Mouse (Mus musculus) embryo, embryonic 11 days (tissue): Measurements from ENCODE around the gene Cmtm8.

Source experiments
- DNase-seq: peaks from one replicate; pipeline ENCODE4 v3.0.0-alpha.2; 2015

Cmtm8 gene

GRCm38 (mm10) chr9:114781526-114782212 is 62.3 kb downstream of the Cmtm8 start, which contains the start of gene Cmtm7:
Cmtm7 (minus strand) TSS chr9:114781856.
- peak; percentile 89 for DNase-seq

- peak; percentile 72 for DNase-seq
These were observed 63.0 kb downstream of the Cmtm8 start for GRCm38 (mm10) chr9:114780746-114781525.

GRCm38 (mm10) chr9:114779984-114780745 is 63.8 kb downstream of the Cmtm8 start:
- peak; percentile 37 for DNase-seq

GRCm38 (mm10) chr9:114778877-114779276 is 65.1 kb downstream of the Cmtm8 start:
- no peak for DNase-seq

- DNase-seq: no peak
These were observed 65.9 kb downstream of the Cmtm8 start for GRCm38 (mm10) chr9:114778047-114778390.

- DNase-seq: no peak
These were observed 66.5 kb downstream of the Cmtm8 start for GRCm38 (mm10) chr9:114777178-114778046.

GRCm38 (mm10) chr9:114776361-114776760 is 67.6 kb downstream of the Cmtm8 start:
- DNase-seq: no peak

- no peak for DNase-seq
These were observed 68.7 kb downstream of the Cmtm8 start for GRCm38 (mm10) chr9:114775272-114775671.

- DNase-seq: no peak
These were observed 69.3 kb downstream of the Cmtm8 start for GRCm38 (mm10) chr9:114774629-114775028.

- DNase-seq: no peak
These were observed 72.4 kb downstream of the Cmtm8 start for GRCm38 (mm10) chr9:114771565-114771964.

GRCm38 (mm10) chr9:114770224-114770623 is 73.7 kb downstream of the Cmtm8 start:
- no peak for DNase-seq

GRCm38 (mm10) chr9:114768066-114768465 is 75.9 kb downstream of the Cmtm8 start:
- DNase-seq: peak; percentile 36

GRCm38 (mm10) chr9:114767507-114767906 is 76.4 kb downstream of the Cmtm8 start:
- peak; percentile 31 for DNase-seq

GRCm38 (mm10) chr9:114767030-114767429 is 76.9 kb downstream of the Cmtm8 start:
- no peak for DNase-seq

GRCm38 (mm10) chr9:114763341-114763740 is 80.6 kb downstream of the Cmtm8 start:
- peak; percentile 77 for DNase-seq

- DNase-seq: no peak
These were observed 82.1 kb downstream of the Cmtm8 start for GRCm38 (mm10) chr9:114761848-114762247.

- no peak for DNase-seq
These were observed 83.6 kb downstream of the Cmtm8 start for GRCm38 (mm10) chr9:114760353-114760752.

- no peak for DNase-seq
These were observed 84.1 kb downstream of the Cmtm8 start for GRCm38 (mm10) chr9:114759886-114760285.

GRCm38 (mm10) chr9:114758801-114759200 is 85.2 kb downstream of the Cmtm8 start:
- no peak for DNase-seq

- DNase-seq: no peak
These were observed 85.7 kb downstream of the Cmtm8 start for GRCm38 (mm10) chr9:114758272-114758671.

GRCm38 (mm10) chr9:114752863-114753484 is 91.0 kb downstream of the Cmtm8 start:
- DNase-seq: peak; percentile 91

GRCm38 (mm10) chr9:114752311-114752710 is 91.6 kb downstream of the Cmtm8 start:
- DNase-seq: no peak
